Mouse (Mus musculus) right cerebral cortex, adult 2 months (tissue): ENCODE results near the gene Stk11ip.

Experiments used
- DNase-seq, 2 experiments: peaks; one replicate each; pipeline ENCODE4 v3.0.0; 2021 to 2022; ENCODE audit warnings: low spot score in 2 of 2

Gene Stk11ip

GRCm38 (mm10) chr1:75521321-75522031, at the start of gene Stk11ip:
Stk11ip (plus strand) TSS chr1:75521529.
- peak; percentile 93 to 96 for DNase-seq

- no peak for DNase-seq
Measured at GRCm38 (mm10) chr1:75476441-75476840, 44.9 kb upstream of the Stk11ip start.

- peak; percentile 87 to 91 for DNase-seq
Measured at GRCm38 (mm10) chr1:75477264-75477965, 43.9 kb upstream of the Stk11ip start.

GRCm38 (mm10) chr1:75477966-75478290, 43.4 kb upstream of the Stk11ip start:
- DNase-seq = peak in 1 of 2 experiments; percentile 39

GRCm38 (mm10) chr1:75478497-75478896, 42.8 kb upstream of the Stk11ip start:
- no peak for DNase-seq

GRCm38 (mm10) chr1:75478916-75479634, 42.3 kb upstream of the Stk11ip start, which contains the start of the genes Chpf and Tmem198:
Chpf (minus strand) TSS chr1:75479307.
Tmem198 (plus strand) TSS chr1:75479532.
- DNase-seq = peak; percentile 97 to 98

GRCm38 (mm10) chr1:75479635-75479989, 41.7 kb upstream of the Stk11ip start:
- DNase-seq = no peak

GRCm38 (mm10) chr1:75480036-75480435, 41.3 kb upstream of the Stk11ip start:
- no peak for DNase-seq

- DNase-seq = peak; percentile 55 to 56
Measured at GRCm38 (mm10) chr1:75480735-75481134, 40.6 kb upstream of the Stk11ip start.

- no peak for DNase-seq
Measured at GRCm38 (mm10) chr1:75486561-75486960, 34.8 kb upstream of the Stk11ip start.

GRCm38 (mm10) chr1:75487040-75487404, 34.3 kb upstream of the Stk11ip start:
- no peak for DNase-seq

GRCm38 (mm10) chr1:75487405-75488161, 33.7 kb upstream of the Stk11ip start:
- DNase-seq = peak; percentile 70 to 74

GRCm38 (mm10) chr1:75490785-75491551, 30.4 kb upstream of the Stk11ip start:
- DNase-seq = no peak

- DNase-seq = no peak
Measured at GRCm38 (mm10) chr1:75492579-75493170, 28.7 kb upstream of the Stk11ip start.

- DNase-seq = peak in 1 of 2 experiments; percentile 54
Measured at GRCm38 (mm10) chr1:75494878-75495548, 26.3 kb upstream of the Stk11ip start.

- no peak for DNase-seq
Measured at GRCm38 (mm10) chr1:75498897-75499296, 22.4 kb upstream of the Stk11ip start.

- no peak for DNase-seq
Measured at GRCm38 (mm10) chr1:75499441-75499840, 21.9 kb upstream of the Stk11ip start.

- no peak for DNase-seq
Measured at GRCm38 (mm10) chr1:75501905-75502304, 19.4 kb upstream of the Stk11ip start.

GRCm38 (mm10) chr1:75502945-75503650, 18.2 kb upstream of the Stk11ip start:
- no peak for DNase-seq

- no peak for DNase-seq
Measured at GRCm38 (mm10) chr1:75503651-75503980, 17.7 kb upstream of the Stk11ip start.
